Mouse (Mus musculus) heart, postnatal 0 days (tissue): ENCODE measurements around the gene Crybg3.

Experiments
- CTCF ChIP-seq: IDR thresholded peaks from 2 replicates; pipeline ENCODE4 v1.5.1; 2016; ENCODE audit warnings: antibody characterized with exemption, control low read depth, low read depth
- EP300 ChIP-seq: IDR thresholded peaks from 2 replicates; pipeline ENCODE4 v1.6.1; 2016; ENCODE audit warnings: antibody characterized with exemption, low read depth

DNA sequence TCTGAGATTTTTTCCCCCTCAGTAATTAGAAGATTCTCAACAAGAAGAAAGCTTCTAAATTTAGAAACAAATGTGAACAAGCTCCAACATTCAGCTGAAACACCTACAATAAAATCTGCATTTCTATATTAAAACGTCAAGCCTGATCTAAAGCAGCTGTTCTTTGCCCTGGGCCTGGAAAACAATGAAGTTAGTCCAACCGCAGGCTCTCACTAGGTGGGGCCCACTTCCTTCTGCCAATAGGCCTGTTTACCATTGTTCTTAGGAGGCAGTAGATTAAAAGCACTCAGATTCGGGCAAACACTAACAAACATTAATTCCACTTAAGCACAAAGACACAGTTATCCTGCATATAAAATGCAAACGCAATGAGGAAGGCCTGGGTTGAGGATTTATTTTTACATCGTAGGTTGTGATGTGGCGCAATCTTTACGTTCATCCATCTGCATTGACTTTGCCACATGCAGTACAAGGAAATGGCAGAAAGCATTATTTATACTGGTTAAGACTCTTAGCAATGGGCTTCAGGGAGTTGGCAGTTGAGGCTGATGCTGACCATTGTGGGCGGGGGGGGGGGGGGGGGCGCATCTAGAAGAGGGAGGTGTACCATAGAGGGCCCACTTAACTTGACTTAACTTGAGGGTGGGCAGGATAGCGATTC is 32.9 kb downstream of the Crybg3 start:
- no peak for TF ChIP-seq CTCF
- no peak for TF ChIP-seq EP300
